Comparison of ENCODE assay signal across 19 mouse cellular contexts in the genomic region with DNA sequence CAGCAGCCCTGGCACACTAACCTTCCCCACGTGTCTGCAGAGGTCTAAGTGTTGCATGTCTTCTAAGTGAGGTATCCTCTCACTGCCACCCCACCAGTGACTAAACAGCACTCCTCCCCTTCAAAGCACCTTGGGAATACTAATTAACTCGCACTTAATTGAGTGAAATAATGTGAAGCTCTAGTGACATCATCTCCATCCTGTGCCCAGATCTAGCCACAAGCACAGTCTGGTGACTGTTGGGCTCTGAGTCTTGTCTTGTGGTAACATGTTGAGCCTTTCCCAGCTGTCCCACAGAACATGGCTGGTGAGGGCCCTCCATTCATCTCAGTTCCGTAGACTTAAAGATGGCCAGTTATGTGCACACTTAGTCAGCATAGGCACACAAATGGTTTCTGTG. TPM values are rescaled to one million over a fixed set of nuclear protein-coding genes. Genes with fewer than 3 reads are reported as not detected.
"Had no signal": no experiment of that assay in that cellular context is flagged by ENCODE, and none has a peak within 500 bp of the region (broad histone marks: within the 10 kb centered on the region; RNA-seq: fewer than 3 reads in every experiment).

No protein-coding gene starts in this region.

- H3K9me3 ChIP-seq: liver, embryonic 15.5 days; midbrain, embryonic 10.5 days; midbrain, embryonic 12.5 days; midbrain, embryonic 15.5 days; neural tube, embryonic 13.5 days; neural tube, embryonic 15.5 days; stomach, embryonic 15.5 days had no signal

- H3K27me3 ChIP-seq: liver, embryonic 15.5 days; midbrain, embryonic 12.5 days; midbrain, embryonic 15.5 days; neural tube, embryonic 13.5 days; neural tube, embryonic 15.5 days; stomach, embryonic 15.5 days had no signal

- H3K9ac ChIP-seq: liver, embryonic 15.5 days; liver, postnatal 0 days; lung, embryonic 14.5 days; midbrain, embryonic 12.5 days; midbrain, embryonic 15.5 days; neural tube, embryonic 13.5 days; neural tube, embryonic 15.5 days; stomach, embryonic 15.5 days had no signal

- H3K4me3 ChIP-seq: liver, embryonic 15.5 days; midbrain, embryonic 10.5 days; midbrain, embryonic 12.5 days; midbrain, embryonic 15.5 days; myocyte; neural tube, embryonic 13.5 days; neural tube, embryonic 15.5 days; stomach, embryonic 15.5 days had no signal

- H3K27ac ChIP-seq: liver, embryonic 15.5 days; midbrain, embryonic 10.5 days; midbrain, embryonic 12.5 days; midbrain, embryonic 15.5 days; neural tube, embryonic 13.5 days; neural tube, embryonic 15.5 days; stomach, embryonic 15.5 days; stomach, postnatal 0 days had no signal

- H3K4me1 ChIP-seq: liver, embryonic 15.5 days; midbrain, embryonic 10.5 days; midbrain, embryonic 12.5 days; midbrain, embryonic 15.5 days; neural tube, embryonic 13.5 days; neural tube, embryonic 15.5 days; stomach, embryonic 15.5 days had no signal

- H3K4me2 ChIP-seq: liver, embryonic 15.5 days; lung, embryonic 14.5 days; midbrain, embryonic 12.5 days; midbrain, embryonic 15.5 days; neural tube, embryonic 13.5 days; neural tube, embryonic 15.5 days; stomach, embryonic 15.5 days had no signal

- H3K36me3 ChIP-seq: liver, embryonic 15.5 days; midbrain, embryonic 15.5 days; stomach, embryonic 15.5 days had no signal

- ATAC-seq: liver, postnatal 0 days; midbrain, embryonic 15.5 days had no signal

- DNase-seq: liver, postnatal 0 days; lung, embryonic 14.5 days; lung, postnatal 10 days; lung, postnatal 4 days; right cerebral cortex, postnatal 14 days; thymus, adult 2 months; thymus, postnatal 25 days; thymus, postnatal 4 days had no signal

RNA-seq across cellular contexts. Expression of a gene that starts 24.4 kb away (rescaled TPM):
- total RNA-seq: megakaryocyte, adult 5-6 weeks; megakaryocyte-erythroid progenitor cell, adult 5-6 weeks had no signal
- polyA plus RNA-seq: myocyte had no signal
